Comparison of ENCODE assay signal across 33 mouse cellular contexts in genomic region chr8:120452111-120452510, GRCm38 (mm10).
"Had no signal": no experiment of that assay in that cellular context is flagged by ENCODE, and none has a peak within 500 bp of the region (broad histone marks: within the 10 kb centered on the region; RNA-seq: fewer than 3 reads in every experiment).

No protein-coding gene starts in this region.

- H3K9me3 ChIP-seq: limb, embryonic 10.5 days; limb, embryonic 12.5 days; limb, embryonic 13.5 days; limb, embryonic 15.5 days; liver, embryonic 12.5 days; liver, embryonic 13.5 days; liver, embryonic 15.5 days; lung, embryonic 15.5 days; midbrain, embryonic 10.5 days; midbrain, embryonic 12.5 days; midbrain, embryonic 13.5 days; midbrain, embryonic 15.5 days; neural tube, embryonic 12.5 days; neural tube, embryonic 13.5 days had no signal

- H3K36me3 ChIP-seq: limb, embryonic 10.5 days; limb, embryonic 12.5 days; limb, embryonic 13.5 days; limb, embryonic 15.5 days; liver, embryonic 12.5 days; liver, embryonic 13.5 days; liver, embryonic 15.5 days; lung, embryonic 15.5 days; midbrain, embryonic 10.5 days; midbrain, embryonic 12.5 days; midbrain, embryonic 13.5 days; midbrain, embryonic 15.5 days; neural tube, embryonic 12.5 days; neural tube, embryonic 13.5 days had no signal

- H3K27me3 ChIP-seq: lung, embryonic 15.5 days; midbrain, embryonic 13.5 days; midbrain, embryonic 15.5 days; neural tube, embryonic 12.5 days had no signal

- H3K27ac ChIP-seq: limb, embryonic 10.5 days; limb, embryonic 12.5 days; limb, embryonic 13.5 days; limb, embryonic 15.5 days; liver, embryonic 12.5 days; liver, embryonic 13.5 days; liver, embryonic 14.5 days; liver, embryonic 15.5 days; lung, embryonic 15.5 days; macrophage; midbrain, embryonic 10.5 days; midbrain, embryonic 12.5 days; midbrain, embryonic 13.5 days; midbrain, embryonic 15.5 days; neural tube, embryonic 12.5 days; neural tube, embryonic 13.5 days had no signal

- H3K4me2 ChIP-seq: limb, embryonic 12.5 days; limb, embryonic 13.5 days; limb, embryonic 15.5 days; liver, embryonic 11.5 days; liver, embryonic 12.5 days; liver, embryonic 13.5 days; liver, embryonic 15.5 days; lung, embryonic 14.5 days; lung, embryonic 15.5 days; midbrain, embryonic 11.5 days; midbrain, embryonic 12.5 days; midbrain, embryonic 13.5 days; midbrain, embryonic 15.5 days; neural tube, embryonic 12.5 days; neural tube, embryonic 13.5 days had no signal

- DNase-seq: left cerebral cortex, postnatal 4 days; liver; liver, embryonic 13.5 days; liver, postnatal 0 days; lung, adult 18-20 months; lung, adult 2 months; lung, embryonic 14.5 days; lung, postnatal 10 days; lung, postnatal 14 days; lung, postnatal 36 days; lung, postnatal 4 days; midbrain, embryonic 14.5 days had no signal

- H3K4me3 ChIP-seq: limb, embryonic 10.5 days; limb, embryonic 12.5 days; limb, embryonic 13.5 days; limb, embryonic 15.5 days; liver, embryonic 12.5 days; liver, embryonic 13.5 days; liver, embryonic 15.5 days; lung, embryonic 15.5 days; megakaryocyte, embryonic 14.5 days; midbrain, embryonic 10.5 days; midbrain, embryonic 12.5 days; midbrain, embryonic 13.5 days; midbrain, embryonic 15.5 days; myocyte; neural tube, embryonic 12.5 days; neural tube, embryonic 13.5 days had no signal

- H3K9ac ChIP-seq: limb, embryonic 12.5 days; limb, embryonic 13.5 days; limb, embryonic 15.5 days; liver, embryonic 12.5 days; liver, embryonic 13.5 days; liver, embryonic 14.5 days; liver, embryonic 15.5 days; liver, postnatal 0 days; lung, embryonic 14.5 days; lung, embryonic 15.5 days; midbrain, embryonic 12.5 days; midbrain, embryonic 13.5 days; midbrain, embryonic 15.5 days; neural tube, embryonic 12.5 days; neural tube, embryonic 13.5 days had no signal

- ATAC-seq: liver, embryonic 12.5 days; liver, postnatal 0 days; lung, postnatal 0 days; midbrain, embryonic 13.5 days; midbrain, embryonic 15.5 days; midbrain, embryonic 16.5 days had no signal
